Mouse (Mus musculus): Measurements from ENCODE around the gene Rasgef1b. TPM values are rescaled to one million over a fixed set of nuclear protein-coding genes. Genes with fewer than 3 reads are reported as not detected.

Rasgef1b gene
- polyA plus RNA-seq, 1 experiment from 2014 or later, result 15.6 TPM

DNA sequence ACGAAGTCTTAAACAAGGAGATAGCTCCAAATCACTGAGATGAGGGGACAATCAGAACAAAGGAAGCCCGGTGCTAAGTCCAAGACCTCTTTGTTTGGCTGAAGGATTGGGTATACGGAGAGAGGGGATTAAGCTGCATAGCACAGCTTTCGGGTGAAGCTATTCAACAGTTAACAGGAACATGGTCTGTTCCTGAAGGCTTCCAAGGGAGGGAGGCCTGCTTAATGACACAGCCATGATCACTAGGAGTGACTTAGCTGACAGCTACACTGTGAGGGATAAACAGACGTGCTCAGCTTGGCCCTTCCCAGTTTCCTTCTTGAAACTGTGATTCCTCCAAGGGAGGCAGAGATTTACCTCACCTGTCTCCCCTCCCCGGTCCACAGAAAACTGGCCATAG is 41.0 kb downstream of the Rasgef1b start:
- no peaks in the 10 kb centered on the region for H3K4me1 ChIP-seq (ENCODE audit: control insufficient read depth, insufficient read depth, low read length)
- no peak overlapping the region for H3K4me2 ChIP-seq (ENCODE audit: low read depth, low read length)
- WGBS, result 31% methylated on average over 6 of the region's 6 CpGs
- H3K27me3 ChIP-seq (ENCODE audit: control insufficient read depth, insufficient read depth, low read length), result no peaks in the 10 kb centered on the region
- no peaks in the 10 kb centered on the region for H3K9me3 ChIP-seq (replicated peaks; ENCODE audit: control insufficient read depth, low read length)
- no peak overlapping the region for H3K27ac ChIP-seq (ENCODE audit: low read length)
- no peak for ATAC-seq (ENCODE audit: insufficient read depth, low FRiP score)
- H3K36me3 ChIP-seq (ENCODE audit: control insufficient read depth, insufficient read depth, low read length), result no peaks in the 10 kb centered on the region
- no peak overlapping the region for H3K9ac ChIP-seq (ENCODE audit: low read length)
- H3K4me3 ChIP-seq (replicated peaks; ENCODE audit: low read length), result no peak overlapping the region

DNA sequence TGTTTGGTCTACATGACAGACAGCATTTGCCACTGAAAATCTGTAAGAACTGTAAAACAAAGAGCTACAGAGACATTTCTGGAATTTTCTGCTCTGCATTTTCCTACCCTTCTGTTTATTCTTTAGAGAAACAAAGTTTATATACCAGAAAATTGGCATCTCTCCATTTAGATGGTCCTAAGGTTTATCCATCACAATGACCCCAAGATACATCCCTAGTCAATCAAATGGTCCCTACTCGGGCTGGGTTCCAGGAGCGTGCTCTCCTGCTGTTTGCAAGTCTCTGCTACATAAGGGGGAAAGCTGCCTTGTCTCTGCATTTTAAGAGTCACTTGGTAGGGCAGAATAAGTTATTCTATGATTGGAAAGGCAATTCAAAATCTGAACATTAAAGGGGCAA is 44.8 kb downstream of the Rasgef1b start:
- Histone ChIP-seq H3K9ac (ENCODE audit: low read length) (no peak overlapping the region), H3K4me3 (replicated peaks; ENCODE audit: low read length) (no peak overlapping the region), H3K4me1 (ENCODE audit: control insufficient read depth, insufficient read depth, low read length) (no peaks in the 10 kb centered on the region), H3K36me3 (ENCODE audit: control insufficient read depth, insufficient read depth, low read length) (no peaks in the 10 kb centered on the region), H3K27ac (ENCODE audit: low read length) (no peak overlapping the region), H3K9me3 (replicated peaks; ENCODE audit: control insufficient read depth, low read length) (no peaks in the 10 kb centered on the region), H3K27me3 (ENCODE audit: control insufficient read depth, insufficient read depth, low read length) (no peaks in the 10 kb centered on the region), H3K4me2 (ENCODE audit: low read depth, low read length) (no peak overlapping the region)
- no peak for ATAC-seq (ENCODE audit: insufficient read depth, low FRiP score)
- WGBS, result 19% methylated on average over 2 of the region's 2 CpGs

DNA sequence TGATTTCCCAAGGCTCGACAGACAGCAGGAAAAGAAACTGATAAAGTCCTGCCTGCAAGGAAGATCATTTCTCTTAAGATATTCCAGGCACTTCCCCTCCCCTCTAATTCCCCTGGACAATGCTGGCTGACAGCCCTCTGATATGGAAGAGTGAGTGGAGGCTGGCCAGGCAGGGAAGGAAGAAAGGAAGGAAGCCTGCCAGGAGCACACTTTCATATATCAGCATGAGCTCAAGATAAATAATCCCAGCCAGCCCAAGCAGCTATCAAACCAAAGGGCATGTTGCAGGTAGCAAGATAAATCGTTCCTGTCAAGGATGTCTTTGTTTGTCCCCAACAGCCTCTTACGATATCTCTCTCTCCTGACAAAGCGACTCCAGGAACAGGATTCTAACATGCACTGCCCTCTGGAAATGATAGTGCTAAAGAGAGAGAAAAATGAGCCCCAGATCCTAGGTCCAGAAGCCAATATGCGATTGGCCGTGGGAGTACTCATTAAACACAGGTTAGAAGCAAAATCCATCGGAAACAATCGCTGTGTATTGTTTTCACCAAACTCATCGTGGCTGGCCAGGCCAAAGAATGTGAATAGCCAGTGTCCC is 58.8 kb downstream of the Rasgef1b start:
- H3K9me3 ChIP-seq (replicated peaks; ENCODE audit: control insufficient read depth, low read length), result 0 out of 2 replicates have a peak, but pooled peaks cover 2% of the 10 kb centered on the region
- H3K27me3 ChIP-seq (ENCODE audit: control insufficient read depth, insufficient read depth, low read length), result no peaks in the 10 kb centered on the region
- no peak for ATAC-seq (ENCODE audit: insufficient read depth, low FRiP score)
- H3K27ac ChIP-seq (ENCODE audit: low read length), result no peak overlapping the region
- no peak overlapping the region for H3K4me2 ChIP-seq (ENCODE audit: low read depth, low read length)
- no peaks in the 10 kb centered on the region for H3K4me1 ChIP-seq (ENCODE audit: control insufficient read depth, insufficient read depth, low read length)
- H3K9ac ChIP-seq (ENCODE audit: low read length), result no peak overlapping the region
- H3K4me3 ChIP-seq (replicated peaks; ENCODE audit: low read length), result no peak overlapping the region
- H3K36me3 ChIP-seq (ENCODE audit: control insufficient read depth, insufficient read depth, low read length), result no peaks in the 10 kb centered on the region
- WGBS, result 24% methylated on average over 9 of the region's 9 CpGs

DNA sequence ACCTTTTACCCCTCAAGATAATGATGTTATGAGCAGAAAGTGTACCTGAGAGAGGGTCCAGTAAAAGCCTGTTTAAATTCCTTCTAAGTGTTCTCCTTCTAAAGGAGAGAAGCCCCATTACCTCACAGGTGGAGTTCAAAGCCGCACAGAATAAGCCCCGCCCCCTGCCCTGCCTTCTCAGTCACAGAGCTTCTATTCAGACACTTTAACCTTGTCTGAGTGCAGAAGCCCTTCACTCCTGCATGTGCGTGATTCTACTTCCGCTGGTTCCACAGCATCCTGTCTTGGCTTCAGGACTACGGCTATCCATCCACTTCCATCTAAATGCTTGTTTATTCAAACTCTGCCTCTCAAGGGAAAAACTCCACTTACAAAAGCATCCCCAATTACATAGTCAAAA is 72.8 kb downstream of the Rasgef1b start:
- ATAC-seq (ENCODE audit: insufficient read depth, low FRiP score), result no peak
- Histone ChIP-seq H3K4me3 (replicated peaks; ENCODE audit: low read length) (no peak overlapping the region), H3K9ac (ENCODE audit: low read length) (no peak overlapping the region), H3K4me2 (ENCODE audit: low read depth, low read length) (no peak overlapping the region), H3K4me1 (ENCODE audit: control insufficient read depth, insufficient read depth, low read length) (no peaks in the 10 kb centered on the region), H3K36me3 (ENCODE audit: control insufficient read depth, insufficient read depth, low read length) (no peaks in the 10 kb centered on the region), H3K27ac (ENCODE audit: low read length) (no peak overlapping the region), H3K9me3 (replicated peaks; ENCODE audit: control insufficient read depth, low read length) (no peaks in the 10 kb centered on the region), H3K27me3 (ENCODE audit: control insufficient read depth, insufficient read depth, low read length) (no peaks in the 10 kb centered on the region)
- 34% methylated on average over 5 of the region's 5 CpGs for WGBS

DNA sequence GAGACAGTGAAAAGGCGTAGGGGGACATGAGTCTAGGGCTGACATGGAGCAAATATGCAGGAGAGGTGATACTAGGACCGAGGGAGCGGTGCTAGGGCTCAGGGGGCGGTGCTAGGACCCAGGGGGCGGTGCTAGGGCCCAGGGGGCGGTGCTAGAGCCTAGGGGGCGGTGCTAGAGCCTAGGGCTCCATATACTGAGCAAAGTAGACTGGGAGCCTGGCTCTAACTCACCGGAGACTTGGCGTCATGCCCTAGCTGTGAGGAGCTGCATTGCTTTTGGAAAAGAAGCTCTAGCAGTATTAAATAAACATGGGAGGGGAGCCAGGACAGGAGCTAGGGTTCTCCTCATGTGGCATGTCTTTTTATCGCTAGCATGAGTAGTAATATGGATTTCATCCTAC is 75.9 kb downstream of the Rasgef1b start:
- WGBS, result 56% methylated on average over 10 of the region's 10 CpGs
- Histone ChIP-seq H3K4me3 (replicated peaks; ENCODE audit: low read length) (no peak overlapping the region), H3K4me1 (ENCODE audit: control insufficient read depth, insufficient read depth, low read length) (no peaks in the 10 kb centered on the region), H3K9me3 (replicated peaks; ENCODE audit: control insufficient read depth, low read length) (no peaks in the 10 kb centered on the region), H3K36me3 (ENCODE audit: control insufficient read depth, insufficient read depth, low read length) (no peaks in the 10 kb centered on the region), H3K4me2 (ENCODE audit: low read depth, low read length) (no peak overlapping the region), H3K9ac (ENCODE audit: low read length) (no peak overlapping the region), H3K27me3 (ENCODE audit: control insufficient read depth, insufficient read depth, low read length) (no peaks in the 10 kb centered on the region), H3K27ac (ENCODE audit: low read length) (no peak overlapping the region)
- ATAC-seq (ENCODE audit: insufficient read depth, low FRiP score), result no peak

DNA sequence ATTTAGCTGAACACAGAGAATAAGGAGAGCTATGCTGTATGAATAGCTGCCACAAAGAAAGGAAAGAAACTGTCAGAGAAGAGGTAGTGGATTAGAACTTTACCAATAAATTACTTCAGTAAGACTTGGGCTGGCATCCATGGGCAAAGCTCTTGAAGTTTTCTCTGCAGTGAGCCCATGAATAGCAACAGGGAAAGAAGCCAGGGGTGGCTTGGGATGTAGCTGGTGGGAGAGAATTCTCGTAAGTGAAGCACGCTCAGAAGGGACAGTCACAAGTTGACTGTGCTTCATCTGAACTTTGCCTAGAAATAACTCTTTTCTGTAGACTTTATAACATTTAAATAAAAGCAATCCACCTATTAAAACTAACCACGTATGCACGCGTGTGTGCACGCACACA is 87.5 kb downstream of the Rasgef1b start:
- Histone ChIP-seq H3K27me3 (ENCODE audit: control insufficient read depth, insufficient read depth, low read length) (no peaks in the 10 kb centered on the region), H3K9me3 (replicated peaks; ENCODE audit: control insufficient read depth, low read length) (no peaks in the 10 kb centered on the region), H3K4me3 (replicated peaks; ENCODE audit: low read length) (no peak overlapping the region), H3K9ac (ENCODE audit: low read length) (no peak overlapping the region), H3K4me2 (ENCODE audit: low read depth, low read length) (no peak overlapping the region), H3K4me1 (ENCODE audit: control insufficient read depth, insufficient read depth, low read length) (no peaks in the 10 kb centered on the region), H3K36me3 (ENCODE audit: control insufficient read depth, insufficient read depth, low read length) (no peaks in the 10 kb centered on the region), H3K27ac (ENCODE audit: low read length) (no peak overlapping the region)
- ATAC-seq (ENCODE audit: insufficient read depth, low FRiP score), result no peak
- WGBS, result 92% methylated on average over 6 of the region's 6 CpGs

DNA sequence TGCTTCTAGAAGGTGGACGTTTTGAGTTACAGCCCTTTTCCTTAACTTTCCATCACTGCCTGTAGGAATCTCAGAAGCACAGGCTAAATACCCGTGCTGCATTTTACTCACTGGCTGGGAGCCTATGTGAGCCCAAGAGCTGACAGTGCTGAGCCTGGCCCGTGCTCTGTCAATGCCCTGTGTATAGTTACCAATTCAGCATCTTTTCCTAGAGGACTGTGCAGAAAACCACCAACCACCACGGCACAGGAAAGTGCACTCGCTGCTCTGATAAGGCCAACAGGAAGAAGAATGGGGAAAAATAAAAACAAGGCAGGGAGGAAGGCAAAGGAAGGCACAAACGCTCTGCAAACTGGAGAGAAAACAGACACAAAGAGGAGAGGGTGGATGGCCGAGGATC is 92.3 kb downstream of the Rasgef1b start:
- no peaks in the 10 kb centered on the region for H3K9me3 ChIP-seq (replicated peaks; ENCODE audit: control insufficient read depth, low read length)
- H3K27me3 ChIP-seq (ENCODE audit: control insufficient read depth, insufficient read depth, low read length), result no peaks in the 10 kb centered on the region
- H3K4me2 ChIP-seq (ENCODE audit: low read depth, low read length), result no peak overlapping the region
- no peak for ATAC-seq (ENCODE audit: insufficient read depth, low FRiP score)
- no peaks in the 10 kb centered on the region for H3K4me1 ChIP-seq (ENCODE audit: control insufficient read depth, insufficient read depth, low read length)
- H3K4me3 ChIP-seq (replicated peaks; ENCODE audit: low read length), result no peak overlapping the region
- H3K36me3 ChIP-seq (ENCODE audit: control insufficient read depth, insufficient read depth, low read length), result no peaks in the 10 kb centered on the region
- 31% methylated on average over 7 of the region's 7 CpGs for WGBS
- no peak overlapping the region for H3K27ac ChIP-seq (ENCODE audit: low read length)
- no peak overlapping the region for H3K9ac ChIP-seq (ENCODE audit: low read length)

DNA sequence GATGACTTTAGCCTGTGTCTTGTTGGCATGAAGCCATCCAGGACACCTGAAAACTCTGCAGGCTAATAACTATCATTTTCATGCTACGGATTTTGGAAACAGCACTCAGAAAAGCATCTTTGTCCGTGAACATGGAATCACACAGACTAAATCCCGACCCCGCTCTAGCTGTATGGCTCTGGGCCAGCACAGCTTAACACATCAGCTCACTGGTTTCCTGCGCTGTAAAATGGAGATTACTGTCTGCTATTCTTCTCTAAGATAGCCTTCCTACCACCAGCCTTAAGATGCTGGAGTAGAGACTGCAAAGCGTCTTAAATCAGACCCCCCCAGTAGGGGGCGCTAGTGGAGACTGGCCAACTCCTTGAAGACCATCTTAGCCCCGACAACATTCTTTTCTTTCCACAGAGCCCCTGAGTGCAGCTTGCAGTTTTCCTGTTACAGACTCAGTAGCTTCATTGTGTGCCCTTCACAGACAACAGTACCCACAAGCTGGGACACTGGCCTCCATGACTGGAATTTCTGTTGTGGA is 94.8 kb downstream of the Rasgef1b start:
- H3K4me2 ChIP-seq (ENCODE audit: low read depth, low read length), result no peak overlapping the region
- no peaks in the 10 kb centered on the region for H3K36me3 ChIP-seq (ENCODE audit: control insufficient read depth, insufficient read depth, low read length)
- no peaks in the 10 kb centered on the region for H3K4me1 ChIP-seq (ENCODE audit: control insufficient read depth, insufficient read depth, low read length)
- no peak overlapping the region for H3K27ac ChIP-seq (ENCODE audit: low read length)
- 67% methylated on average over 8 of the region's 8 CpGs for WGBS
- H3K9ac ChIP-seq (ENCODE audit: low read length), result no peak overlapping the region
- no peaks in the 10 kb centered on the region for H3K9me3 ChIP-seq (replicated peaks; ENCODE audit: control insufficient read depth, low read length)
- H3K4me3 ChIP-seq (replicated peaks; ENCODE audit: low read length), result no peak overlapping the region
- no peaks in the 10 kb centered on the region for H3K27me3 ChIP-seq (ENCODE audit: control insufficient read depth, insufficient read depth, low read length)
- ATAC-seq (ENCODE audit: insufficient read depth, low FRiP score), result no peak

DNA sequence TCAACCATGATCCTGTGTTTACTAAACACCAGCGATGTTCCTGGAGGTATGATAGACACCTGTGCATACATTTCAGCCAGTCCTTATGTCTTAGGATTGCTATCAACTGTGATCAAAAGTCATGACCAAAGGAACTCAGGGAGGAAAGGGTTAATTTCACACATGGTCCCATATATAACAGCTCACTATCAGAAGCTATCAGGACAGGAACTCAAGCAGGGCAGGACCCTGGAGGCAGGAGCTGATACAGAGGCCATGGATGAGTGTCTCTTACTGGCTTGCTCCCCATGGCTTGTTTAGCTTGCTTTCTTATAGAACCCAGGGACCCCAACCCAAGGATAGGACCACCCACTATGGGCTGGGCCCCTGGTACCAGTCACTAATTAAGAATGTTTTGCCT is 95.3 kb downstream of the Rasgef1b start:
- no peak overlapping the region for H3K9ac ChIP-seq (ENCODE audit: low read length)
- H3K4me1 ChIP-seq (ENCODE audit: control insufficient read depth, insufficient read depth, low read length), result no peaks in the 10 kb centered on the region
- H3K36me3 ChIP-seq (ENCODE audit: control insufficient read depth, insufficient read depth, low read length), result no peaks in the 10 kb centered on the region
- no peaks in the 10 kb centered on the region for H3K27me3 ChIP-seq (ENCODE audit: control insufficient read depth, insufficient read depth, low read length)
- no peak overlapping the region for H3K4me3 ChIP-seq (replicated peaks; ENCODE audit: low read length)
- H3K9me3 ChIP-seq (replicated peaks; ENCODE audit: control insufficient read depth, low read length), result no peaks in the 10 kb centered on the region
- 50% methylated on average over 1 of the region's 1 CpGs for WGBS
- no peak overlapping the region for H3K4me2 ChIP-seq (ENCODE audit: low read depth, low read length)
- H3K27ac ChIP-seq (ENCODE audit: low read length), result 0 out of 2 replicates have a peak overlapping the region, but pooled peaks have one; percentile 16
- ATAC-seq (ENCODE audit: insufficient read depth, low FRiP score), result no peak
